Mouse (Mus musculus): Measurements from ENCODE around the gene Rasl12.

GRCm38 (mm10) chr9:65447951-65448350 is 49.6 kb downstream of the Rasl12 start:
- TF ChIP-seq CTCF (IDR thresholded peaks at IDR 0.05; ENCODE audit: low read depth), result no peak
- TF ChIP-seq EP300 (IDR thresholded peaks at IDR 0.05; ENCODE audit: low read depth), result no peak
